Mouse (Mus musculus) MEL (cell line): ENCODE results near the gene Prdm10.

Experiments
- BHLHE40 ChIP-seq: IDR thresholded peaks from 2 replicates; pipeline ENCODE4 v1.6.1; 2012; ENCODE audit warnings: low read depth, mild to moderate bottlenecking, inconsistent platforms, low read length, improper control_type of control experiment, borderline replicate concordance
- CHD1 ChIP-seq: IDR thresholded peaks from 2 replicates; pipeline ENCODE4 v1.6.1; 2012; ENCODE audit warnings: low read depth, mild to moderate bottlenecking, inconsistent platforms, low read length, improper control_type of control experiment
- CTCF ChIP-seq, 3 experiments: IDR thresholded peaks in 2 of 3; conservative IDR thresholded peaks in 1 of 3; 2 replicates each; pipeline ENCODE4 v1.5.1; 2011 to 2012; ENCODE audit warnings: low read length in 3 of 3, low read depth in 2 of 3, mild to moderate bottlenecking in 2 of 3, improper control_type of control experiment in 1 of 3, inconsistent platforms in 1 of 3, mixed read lengths in 1 of 3, moderate library complexity in 1 of 3; ENCODE audit not compliant: control insufficient read depth in 1 of 3, insufficient read depth in 1 of 3, poor library complexity in 1 of 3, severe bottlenecking in 1 of 3
- GABPA ChIP-seq: IDR thresholded peaks from 2 replicates; pipeline ENCODE4 v1.6.1; 2012; ENCODE audit warnings: low read depth, mild to moderate bottlenecking, inconsistent platforms, low read length, improper control_type of control experiment, moderate library complexity
- JUND ChIP-seq: IDR thresholded peaks from 2 replicates; pipeline ENCODE4 v1.6.1; 2011; ENCODE audit warnings: low read depth, mild to moderate bottlenecking, improper control_type of control experiment, low read length
- MEF2A ChIP-seq: IDR thresholded peaks from 2 replicates; pipeline ENCODE4 v1.6.1; 2014; ENCODE audit warnings: low read depth, mild to moderate bottlenecking, inconsistent platforms, low read length, improper control_type of control experiment; ENCODE audit not compliant: poor library complexity, insufficient replicate concordance, severe bottlenecking; ENCODE audit errors: extremely low read depth
- POLR2A ChIP-seq, 2 experiments: IDR thresholded peaks; 2 replicates each; pipeline ENCODE4 v1.6.1; 2011 to 2012; ENCODE audit warnings: low read length in 2 of 2, mild to moderate bottlenecking in 2 of 2, control low read depth in 1 of 2, improper control_type of control experiment in 1 of 2, low read depth in 1 of 2, moderate library complexity in 1 of 2; ENCODE audit not compliant: control insufficient read depth in 1 of 2, insufficient read depth in 1 of 2, poor library complexity in 1 of 2
- RAD21 ChIP-seq: IDR thresholded peaks from 2 replicates; pipeline ENCODE4 v1.6.1; 2011; ENCODE audit warnings: mild to moderate bottlenecking, low read depth, low read length, improper control_type of control experiment
- TAL1 ChIP-seq: IDR thresholded peaks from 2 replicates; pipeline ENCODE4 v1.6.1; 2012; ENCODE audit warnings: mild to moderate bottlenecking, inconsistent platforms, low read length, moderate library complexity, mixed read lengths
- TCF12 ChIP-seq: IDR thresholded peaks from 2 replicates; pipeline ENCODE4 v1.6.1; 2014; ENCODE audit warnings: low read depth, mild to moderate bottlenecking, inconsistent platforms, low read length, improper control_type of control experiment, moderate library complexity
- USF2 ChIP-seq, 2 experiments: IDR thresholded peaks; 2 replicates each; pipeline ENCODE4 v1.6.1; 2011 to 2012; ENCODE audit warnings: improper control_type of control experiment in 2 of 2, low read length in 2 of 2, borderline replicate concordance in 1 of 2, inconsistent platforms in 1 of 2, low read depth in 1 of 2, mild to moderate bottlenecking in 1 of 2; ENCODE audit not compliant: insufficient read depth in 1 of 2
- ZC3H11A ChIP-seq: IDR thresholded peaks from 2 replicates; pipeline ENCODE4 v1.6.1; 2012; ENCODE audit warnings: low read depth, mild to moderate bottlenecking, inconsistent platforms, low read length, improper control_type of control experiment
- ZNF384 ChIP-seq: IDR thresholded peaks from 2 replicates; pipeline ENCODE4 v1.6.1; 2012; ENCODE audit warnings: low read depth, mild to moderate bottlenecking, inconsistent platforms, low read length, improper control_type of control experiment

DNA sequence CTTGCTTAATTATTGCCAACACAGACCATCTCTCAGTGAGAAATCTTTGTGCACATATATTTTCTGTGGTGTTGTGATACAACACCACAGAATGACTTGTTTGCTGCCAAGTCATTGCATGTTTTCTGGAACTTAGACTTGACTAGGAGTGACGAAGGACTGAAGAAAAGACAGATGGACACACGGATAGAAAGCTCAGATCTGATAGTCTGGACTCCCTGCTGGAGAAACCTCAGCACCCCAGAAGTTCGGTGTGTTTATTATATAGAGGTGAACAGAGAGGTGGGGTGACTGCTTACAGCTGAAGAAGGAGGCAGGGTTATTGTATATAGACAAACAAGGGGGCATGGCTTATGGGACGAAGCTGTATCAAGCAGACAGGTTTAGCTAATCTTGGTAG, 20.1 kb upstream of the Prdm10 start:
- no peak for TF ChIP-seq CHD1
- TF ChIP-seq CTCF (IDR thresholded peaks at IDR 0.05 in 2 of 3, conservative IDR thresholded peaks at IDR 0.05 in 1 of 3; ENCODE audit: control insufficient read depth in 1 of 3, insufficient read depth in 1 of 3, low read depth in 2 of 3, low read length in 3 of 3, poor library complexity in 1 of 3, severe bottlenecking in 1 of 3) = no peak
- TF ChIP-seq MEF2A = no peak
- no peak for TF ChIP-seq TCF12
- no peak for TF ChIP-seq JUND
- TF ChIP-seq GABPA = no peak
- TF ChIP-seq ZNF384 = no peak
- TF ChIP-seq BHLHE40 = no peak
- TF ChIP-seq POLR2A (IDR thresholded peaks at IDR 0.05; ENCODE audit: control insufficient read depth in 1 of 2, insufficient read depth in 1 of 2, low read depth in 1 of 2, low read length in 2 of 2, poor library complexity in 1 of 2) = no peak
- TF ChIP-seq TAL1 = no peak
- no peak for TF ChIP-seq RAD21
- TF ChIP-seq USF2 (IDR thresholded peaks at IDR 0.05; ENCODE audit: borderline replicate concordance in 1 of 2, insufficient read depth in 1 of 2, low read depth in 1 of 2, low read length in 2 of 2) = no peak
- no peak for TF ChIP-seq ZC3H11A
